Mouse (Mus musculus) heart, embryonic 12.5 days (tissue): Measurements from ENCODE around the gene 1700086D15Rik. TPM values are rescaled to one million over a fixed set of nuclear protein-coding genes. Genes with fewer than 3 reads are reported as not detected.

Source experiments
- ATAC-seq: fragments of 200-750 bp; cut with Nextera tagmentation; 2 replicates; pipeline ENCODE4 v1.8.0; 2017; ENCODE audit warnings: moderate TSS enrichment, moderate library complexity; ENCODE audit not compliant: insufficient number of reproducible peaks, low FRiP score
- H3K27ac ChIP-seq: fragments of 300-500 bp; sonication (generic); 2 replicates; pipeline ENCODE4 v1.5.1; 2016; ENCODE audit warnings: mild to moderate bottlenecking, moderate library complexity; ENCODE audit not compliant: poor library complexity, severe bottlenecking
- H3K27me3 ChIP-seq: fragments of 300-500 bp; sonication (generic); replicated peaks from 2 replicates; pipeline ENCODE4 v1.6.1; 2016; ENCODE audit warnings: mild to moderate bottlenecking, moderate library complexity
- H3K36me3 ChIP-seq: fragments of 300-500 bp; sonication (generic); 2 replicates; pipeline ENCODE4 v1.6.1; 2016; ENCODE audit warnings: mild to moderate bottlenecking, moderate library complexity
- H3K4me1 ChIP-seq: fragments of 300-500 bp; sonication (generic); replicated peaks from 2 replicates; pipeline ENCODE4 v1.6.1; 2016; ENCODE audit warnings: mild to moderate bottlenecking
- H3K4me2 ChIP-seq: fragments of 300-500 bp; sonication (generic); 2 replicates; pipeline ENCODE4 v1.6.1; 2016; ENCODE audit warnings: mild to moderate bottlenecking, moderate library complexity
- H3K4me3 ChIP-seq: fragments of 300-500 bp; sonication (generic); 2 replicates; pipeline ENCODE4 v1.5.1; 2016; ENCODE audit warnings: mild to moderate bottlenecking
- H3K9ac ChIP-seq: fragments of 300-500 bp; sonication (generic); 2 replicates; pipeline ENCODE4 v1.6.1; 2016; ENCODE audit warnings: mild to moderate bottlenecking, moderate library complexity
- H3K9me3 ChIP-seq: fragments of 300-500 bp; sonication (generic); replicated peaks from 2 replicates; pipeline ENCODE4 v1.6.1; 2016; ENCODE audit warnings: mild to moderate bottlenecking, moderate library complexity
- WGBS: fragments of 180-500 bp; shearing (Covaris S2); methylation state at CpG from one replicate; pipeline ENCODE4 v1.1.7; 2016; 5-methylcytosine and 5-hydroxymethylcytosine counted together
- polyA plus RNA-seq: library from polyadenylated mRNA; unstranded; fragments of >200 nt; fragmentation: Nextera tagmentation; extraction: Ambion mirVana; gene quantifications from 2 replicates; pipeline ENCODE4 v1.2.1, GENCODE M21; 2016

The 1700086D15Rik gene
- 0.15 and 0.18 TPM in 2 replicates for polyA plus RNA-seq

DNA sequence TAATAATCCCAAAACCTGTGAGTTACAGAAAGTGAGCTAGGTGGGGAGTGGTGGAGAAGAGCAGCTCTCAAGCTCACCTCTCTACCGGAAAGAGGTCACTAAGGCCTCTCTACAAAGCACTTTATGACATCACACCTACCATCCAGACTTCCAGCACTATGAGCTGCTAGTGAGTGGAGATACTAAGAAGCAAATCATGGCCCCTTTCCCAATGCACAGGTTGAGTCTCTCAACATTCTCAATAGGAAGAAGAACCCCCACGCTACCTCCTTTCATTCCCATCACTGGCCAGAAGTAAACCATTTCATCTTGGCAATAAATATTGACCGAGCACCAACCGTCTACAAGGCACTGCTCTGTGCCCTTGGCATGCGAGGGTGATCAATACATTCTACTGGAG is at the start of gene 1700086D15Rik:
TSS of gene 1700086D15Rik (minus strand) at position 101 of the 400 bp plus-strand sequence.
- Histone ChIP-seq H3K27ac (no peak within 1 kb of the TSS), H3K27me3 (no peaks in the 10 kb centered on the region), H3K36me3 (no peaks in the 10 kb centered on the region), H3K4me3 (no peak within 1 kb of the TSS), H3K9ac (no peak within 1 kb of the TSS), H3K4me1 (peaks cover 30% of the 10 kb centered on the region), H3K9me3 (no peaks in the 10 kb centered on the region), H3K4me2 (no peak within 1 kb of the TSS)
- ATAC-seq = no peak
- WGBS = 87% methylated on average over 5 of the region's 5 CpGs

DNA sequence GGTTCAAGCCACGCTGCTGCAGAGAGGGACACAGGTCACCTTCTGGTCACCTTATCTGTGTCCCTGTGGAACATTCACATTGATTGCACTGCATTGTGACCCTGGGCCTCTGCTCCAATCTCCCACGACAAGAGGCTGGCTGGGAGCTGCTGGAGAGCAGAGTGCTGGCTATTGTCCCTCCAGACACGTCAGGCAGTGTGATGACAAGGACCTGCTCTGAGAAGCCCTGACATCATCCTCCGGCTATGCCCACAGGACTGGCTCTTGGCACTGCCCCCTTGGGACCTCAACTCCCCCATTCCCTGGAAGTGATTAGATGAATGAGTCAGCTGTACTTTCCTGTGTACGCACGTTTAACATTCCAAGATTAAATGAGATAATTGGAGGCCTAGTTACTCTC is 49.8 kb upstream of the 1700086D15Rik start:
- 0 out of 2 replicates have a peak overlapping the region, but pooled peaks have one; percentile 17 for H3K4me2 ChIP-seq
- H3K27ac ChIP-seq = peak overlapping the region; percentile 95

DNA sequence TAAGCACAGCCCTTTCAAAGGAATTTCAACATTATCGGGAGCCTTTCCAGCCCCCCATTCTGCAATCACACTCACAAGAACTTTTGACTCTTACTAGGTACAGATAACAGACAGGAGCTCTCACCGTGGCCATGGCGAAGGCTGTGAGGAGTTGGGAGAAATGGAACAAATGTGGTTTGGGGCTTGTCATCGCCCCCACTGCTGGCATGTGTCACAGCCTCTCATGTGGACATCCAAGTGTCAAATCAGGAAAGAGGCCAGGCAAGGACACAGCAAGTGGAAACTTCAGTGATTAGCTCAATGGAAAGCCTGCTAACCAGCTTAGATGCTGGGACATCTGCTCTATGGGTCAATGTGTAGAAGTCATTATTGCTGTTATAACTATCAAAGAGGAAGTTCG is 45.6 kb upstream of the 1700086D15Rik start:
- Histone ChIP-seq H3K9me3 (no peaks in the 10 kb centered on the region), H3K27me3 (no peaks in the 10 kb centered on the region), H3K4me1 (peaks cover 73% of the 10 kb centered on the region), H3K4me3 (no peak overlapping the region), H3K27ac (peak overlapping the region; percentile 81), H3K4me2 (peak overlapping the region; percentile 35; the same call in 1 of the 2 replicates), H3K9ac (no peak overlapping the region), H3K36me3 (peaks cover 27% of the 10 kb centered on the region)
- peak; percentile 52; the same call in 1 of the 2 replicates for ATAC-seq
- WGBS = 16% methylated on average over 5 of the region's 5 CpGs

More for the DNA sequence above, 49.8 kb upstream of the 1700086D15Rik start:
- Histone ChIP-seq H3K4me1 (peaks cover 82% of the 10 kb centered on the region), H3K9ac (0 out of 2 replicates have a peak overlapping the region, but pooled peaks have one; percentile 26), H3K36me3 (peaks cover 23% of the 10 kb centered on the region), H3K27me3 (no peaks in the 10 kb centered on the region), H3K4me3 (no peak overlapping the region), H3K9me3 (no peaks in the 10 kb centered on the region)
- ATAC-seq = peak; percentile 85
- WGBS = 6% methylated on average over 6 of the region's 6 CpGs

GRCm38 (mm10) chr11:65204651-65205050 is 45.0 kb upstream of the 1700086D15Rik start:
- Histone ChIP-seq H3K4me3 (no peak overlapping the region), H3K4me2 (peak overlapping the region; percentile 35; the same call in 1 of the 2 replicates), H3K27ac (peak overlapping the region; percentile 81), H3K27me3 (no peaks in the 10 kb centered on the region), H3K9ac (0 out of 2 replicates have a peak overlapping the region, but pooled peaks have one; percentile 10), H3K4me1 (peaks cover 66% of the 10 kb centered on the region), H3K9me3 (no peaks in the 10 kb centered on the region), H3K36me3 (peaks cover 31% of the 10 kb centered on the region)
- no peak for ATAC-seq
- 33% methylated on average over 13 of the region's 13 CpGs for WGBS

GRCm38 (mm10) chr11:65203020-65203419 is 43.3 kb upstream of the 1700086D15Rik start:
- 78% methylated on average over 1 of the region's 1 CpGs for WGBS
- H3K9me3 ChIP-seq = no peaks in the 10 kb centered on the region
- H3K27me3 ChIP-seq = no peaks in the 10 kb centered on the region
- ATAC-seq = no peak
- H3K27ac ChIP-seq = 0 out of 2 replicates have a peak overlapping the region, but pooled peaks have one; percentile 16
- no peak overlapping the region for H3K4me2 ChIP-seq
- peaks cover 44% of the 10 kb centered on the region for H3K36me3 ChIP-seq
- H3K9ac ChIP-seq = no peak overlapping the region
- H3K4me3 ChIP-seq = no peak overlapping the region
- peaks cover 52% of the 10 kb centered on the region for H3K4me1 ChIP-seq

DNA sequence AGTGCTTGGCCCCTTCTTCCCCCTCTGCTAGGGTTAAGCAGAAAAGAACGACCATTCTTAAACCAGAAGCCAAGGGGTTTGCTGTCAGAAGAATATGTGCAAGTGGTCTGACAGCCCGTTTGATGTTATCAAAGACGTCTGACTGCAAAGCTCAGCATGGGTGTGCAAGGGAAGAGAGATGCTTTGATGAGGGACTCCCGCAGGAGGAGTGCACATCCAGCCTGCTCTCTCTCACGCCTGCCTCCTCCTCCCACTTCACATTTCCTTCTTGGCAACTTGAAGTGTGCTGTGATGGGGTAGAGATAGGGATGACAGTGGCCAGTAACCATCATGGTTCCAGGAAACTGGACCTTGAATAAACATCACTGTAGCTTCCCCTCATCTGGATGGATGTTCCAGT is 42.5 kb upstream of the 1700086D15Rik start:
- Histone ChIP-seq H3K9ac (0 out of 2 replicates have a peak overlapping the region, but pooled peaks have one; percentile 0), H3K4me2 (no peak overlapping the region), H3K4me3 (no peak overlapping the region), H3K27me3 (no peaks in the 10 kb centered on the region), H3K9me3 (no peaks in the 10 kb centered on the region), H3K27ac (peak overlapping the region; percentile 14; the same call in 1 of the 2 replicates), H3K4me1 (peaks cover 50% of the 10 kb centered on the region), H3K36me3 (peaks cover 44% of the 10 kb centered on the region)
- no peak for ATAC-seq
- 12% methylated on average over 5 of the region's 5 CpGs for WGBS

DNA sequence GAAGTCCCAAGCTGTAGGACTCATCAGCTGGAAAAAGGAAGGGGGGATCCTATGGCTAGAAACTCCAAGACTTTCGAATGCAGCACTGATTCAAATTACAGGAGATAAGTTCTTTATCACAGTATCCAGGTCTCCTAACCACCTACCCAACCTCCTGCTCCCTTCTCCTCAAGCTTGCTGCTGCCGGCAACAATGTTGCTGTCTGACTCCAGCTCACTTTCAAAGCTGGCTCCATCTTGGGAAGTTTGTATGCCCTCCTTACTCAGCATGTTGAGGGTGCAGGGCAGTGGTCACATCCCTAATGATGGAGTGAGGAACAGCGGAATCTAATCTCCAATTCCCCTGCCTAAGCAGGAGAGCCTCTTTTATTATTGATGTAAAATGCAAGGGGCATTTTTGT is 38.3 kb upstream of the 1700086D15Rik start:
- H3K36me3 ChIP-seq = peaks cover 69% of the 10 kb centered on the region
- WGBS = 71% methylated on average over 3 of the region's 3 CpGs
- no peak overlapping the region for H3K9ac ChIP-seq
- peak overlapping the region; percentile 37 for H3K27ac ChIP-seq
- ATAC-seq = no peak
- no peak overlapping the region for H3K4me2 ChIP-seq
- H3K4me3 ChIP-seq = no peak overlapping the region
- H3K9me3 ChIP-seq = no peaks in the 10 kb centered on the region
- no peaks in the 10 kb centered on the region for H3K27me3 ChIP-seq
- H3K4me1 ChIP-seq = peaks cover 18% of the 10 kb centered on the region

DNA sequence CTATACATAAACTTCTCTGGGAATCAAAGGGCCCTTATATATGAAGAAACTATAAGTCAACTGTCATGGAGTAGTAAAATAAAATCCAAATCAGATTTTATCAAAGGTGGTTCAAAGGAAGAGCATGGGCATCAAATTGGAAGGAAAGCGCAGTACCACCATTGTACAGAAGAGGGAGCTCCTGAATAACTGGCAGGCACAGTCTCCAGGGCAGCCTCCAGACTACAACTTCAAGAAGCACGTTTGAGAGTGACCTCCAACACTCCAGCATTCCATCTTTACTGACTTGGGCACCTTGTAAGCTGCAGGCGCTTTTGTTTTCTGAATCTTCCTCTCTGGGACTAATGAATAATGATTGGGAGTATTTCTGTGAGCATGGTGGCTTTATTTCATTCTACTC is 37.6 kb upstream of the 1700086D15Rik start:
- Histone ChIP-seq H3K27ac (peak overlapping the region; percentile 37; the same call in 1 of the 2 replicates), H3K9ac (no peak overlapping the region), H3K4me2 (no peak overlapping the region), H3K4me3 (no peak overlapping the region), H3K4me1 (peaks cover 13% of the 10 kb centered on the region), H3K36me3 (peaks cover 73% of the 10 kb centered on the region), H3K27me3 (no peaks in the 10 kb centered on the region), H3K9me3 (no peaks in the 10 kb centered on the region)
- 5% methylated on average over 3 of the region's 3 CpGs for WGBS
- ATAC-seq = no peak

DNA sequence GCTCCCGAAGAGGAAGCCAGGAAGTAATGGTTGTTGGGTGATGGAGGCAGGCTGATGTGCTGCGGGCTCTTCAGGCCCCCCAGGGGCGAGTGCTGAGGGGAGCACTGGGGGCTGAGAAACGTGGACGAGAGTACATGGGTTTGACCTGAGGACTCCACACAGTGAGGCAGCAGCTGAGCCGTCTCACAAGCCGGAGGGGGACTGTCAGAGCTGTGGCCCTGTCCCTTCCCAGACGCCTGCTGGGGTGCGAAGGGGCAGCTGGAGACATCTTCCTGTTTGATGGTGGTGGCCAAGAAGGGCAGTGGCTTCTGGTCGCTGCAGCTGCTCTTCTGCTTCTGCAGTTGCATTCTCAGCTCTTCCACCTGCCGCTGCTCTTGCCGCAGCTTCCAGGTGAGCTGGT is 27.3 kb upstream of the 1700086D15Rik start:
- Histone ChIP-seq H3K4me2 (no peak overlapping the region), H3K9ac (no peak overlapping the region), H3K4me3 (no peak overlapping the region), H3K27me3 (no peaks in the 10 kb centered on the region), H3K36me3 (peaks cover 72% of the 10 kb centered on the region), H3K9me3 (no peaks in the 10 kb centered on the region), H3K27ac (0 out of 2 replicates have a peak overlapping the region, but pooled peaks have one; percentile 12), H3K4me1 (peaks cover 7% of the 10 kb centered on the region; the same call in 1 of the 2 replicates)
- WGBS = 68% methylated on average over 12 of the region's 12 CpGs
- ATAC-seq = no peak

- Histone ChIP-seq H3K27me3 (no peaks in the 10 kb centered on the region), H3K4me2 (no peak overlapping the region), H3K27ac (0 out of 2 replicates have a peak overlapping the region, but pooled peaks have one; percentile 2), H3K9ac (no peak overlapping the region), H3K36me3 (peaks cover 84% of the 10 kb centered on the region), H3K4me3 (no peak overlapping the region), H3K9me3 (no peaks in the 10 kb centered on the region), H3K4me1 (peaks cover 7% of the 10 kb centered on the region; the same call in 1 of the 2 replicates)
- WGBS = 49% methylated on average over 1 of the region's 1 CpGs
- ATAC-seq = no peak
Observed at GRCm38 (mm10) chr11:65185114-65185513, 25.4 kb upstream of the 1700086D15Rik start.

- H3K4me3 ChIP-seq = no peak overlapping the region
- H3K9ac ChIP-seq = no peak overlapping the region
- H3K9me3 ChIP-seq = no peaks in the 10 kb centered on the region
- no peaks in the 10 kb centered on the region for H3K27me3 ChIP-seq
- H3K36me3 ChIP-seq = peaks cover 7% of the 10 kb centered on the region
- 85% methylated on average over 4 of the region's 4 CpGs for WGBS
- H3K4me1 ChIP-seq = 0 out of 2 replicates have a peak, but pooled peaks cover 4% of the 10 kb centered on the region
- no peak overlapping the region for H3K27ac ChIP-seq
- no peak overlapping the region for H3K4me2 ChIP-seq
- no peak for ATAC-seq
Observed at GRCm38 (mm10) chr11:65170121-65170750, 10.5 kb upstream of the 1700086D15Rik start.
